Mouse (Mus musculus) retina, postnatal 7 days (tissue): ENCODE data around the gene Ccdc36.

ENCODE experiments used
- DNase-seq: peaks from one replicate; pipeline ENCODE4 v3.0.0-alpha.2; 2012; ENCODE audit warnings: low read depth, low spot score

Ccdc36 gene

GRCm38 (mm10) chr9:108378234-108378633, 50.0 kb downstream of the Ccdc36 start:
- DNase-seq: no peak
